Mouse (Mus musculus) cerebellum, adult 2 months (tissue): ENCODE data around the gene Aven. TPM values are rescaled to one million over a fixed set of nuclear protein-coding genes. Genes with fewer than 3 reads are reported as not detected.
"Not testable (repeated sequence)": the region's sequence is repeated elsewhere in the genome, so short reads cannot be mapped to it uniquely, and the experiment has no call there.

Source experiments
- DNase-seq, 2 experiments: peaks; one replicate each; pipeline ENCODE4 v3.0.0; 2021
- H3K27ac ChIP-seq: fragments of 200-500 bp; 2 replicates; pipeline ENCODE4 v1.5.1; 2012; ENCODE audit warnings: low read length, control low read depth, inconsistent platforms; ENCODE audit not compliant: insufficient read depth
- H3K27me3 ChIP-seq: fragments of 200-500 bp; 2 replicates; pipeline ENCODE4 v1.6.1; 2012; ENCODE audit warnings: inconsistent platforms, mild to moderate bottlenecking, low read length, moderate library complexity; ENCODE audit not compliant: control insufficient read depth, insufficient read depth
- H3K4me1 ChIP-seq: fragments of 200-500 bp; 2 replicates; pipeline ENCODE4 v1.6.1; 2011; ENCODE audit warnings: low read length; ENCODE audit not compliant: control insufficient read depth, insufficient read depth
- H3K4me3 ChIP-seq: fragments of 200-500 bp; replicated peaks from 2 replicates; pipeline ENCODE3; 2011; ENCODE audit warnings: mild to moderate bottlenecking, low read depth, low read length, control low read depth; ENCODE audit not compliant: insufficient read depth
- CTCF ChIP-seq: fragments of 200-500 bp; IDR thresholded peaks from 2 replicates; pipeline ENCODE4 v1.5.1; 2011; ENCODE audit warnings: low read depth, mild to moderate bottlenecking, control low read depth, low read length, moderate library complexity, borderline replicate concordance; ENCODE audit not compliant: insufficient read depth
- POLR2A ChIP-seq: fragments of 200-500 bp; IDR thresholded peaks from 2 replicates; pipeline ENCODE4 v1.6.1; 2011; ENCODE audit warnings: low read length, control low read depth, borderline replicate concordance; ENCODE audit not compliant: insufficient read depth
- WGBS: fragments of 180-500 bp; shearing (Covaris S2); methylation state at CpG from one replicate; pipeline ENCODE4 v1.1.7; 2018; 5-methylcytosine and 5-hydroxymethylcytosine counted together
- polyA plus RNA-seq: library from polyadenylated mRNA; depleted of rRNA; stranded (reverse); fragments of >200 nt; gene quantifications from 2 replicates; pipeline ENCODE4 v1.2.3, GENCODE M21; 2012; rRNA removed

Aven gene
- polyA plus RNA-seq, result 14.6 and 19.1 TPM in 2 replicates

- Histone ChIP-seq H3K27me3 (no peaks in the 10 kb centered on the region), H3K4me3 (peak within 1 kb of the TSS; percentile 91), H3K27ac (peak within 1 kb of the TSS; percentile 73), H3K4me1 (no peaks in the 10 kb centered on the region; the same call in 1 of the 2 replicates)
- TF ChIP-seq CTCF, result no peak
- TF ChIP-seq POLR2A, result peak; percentile 60
- peak; percentile 89 to 92 for DNase-seq
- under 1% methylated on average over 78 of the region's 87 CpGs for WGBS
Measured at GRCm38 (mm10) chr2:112492856-112493538, at the start of gene Aven. Gene Aven (plus strand): TSS chr2:112492964.

- no peak overlapping the region for H3K27ac ChIP-seq
- TF ChIP-seq CTCF (no peak), POLR2A (no peak)
- H3K27me3 ChIP-seq, result no peaks in the 10 kb centered on the region
- WGBS, result 56% methylated on average over 2 of the region's 2 CpGs
- H3K4me1 ChIP-seq, result no peaks in the 10 kb centered on the region
- no peak for DNase-seq
- no peak overlapping the region for H3K4me3 ChIP-seq
Measured at GRCm38 (mm10) chr2:112443491-112443890, 49.3 kb upstream of the Aven start.

DNA sequence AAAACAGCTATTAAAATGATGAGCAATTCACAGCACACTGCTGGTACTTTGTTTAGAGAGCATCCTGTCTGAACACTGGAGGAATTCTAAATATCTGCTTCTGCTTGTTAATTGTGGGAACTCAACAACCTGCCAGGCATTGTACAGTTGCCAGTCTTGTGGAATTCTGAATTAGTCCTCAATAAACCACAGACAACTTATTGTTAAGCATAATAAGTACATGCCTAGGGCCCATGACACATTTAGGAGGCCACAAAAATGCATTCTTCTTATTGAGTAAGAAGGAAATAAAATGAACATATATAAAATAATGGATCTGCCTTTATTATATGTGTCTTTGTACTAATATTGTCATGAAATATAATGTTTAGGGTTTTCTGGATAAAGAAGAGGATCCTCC, 47.3 kb upstream of the Aven start:
- Histone ChIP-seq H3K27me3 (no peaks in the 10 kb centered on the region), H3K4me3 (no peak overlapping the region), H3K4me1 (no peaks in the 10 kb centered on the region), H3K27ac (no peak overlapping the region)
- no peak for DNase-seq
- TF ChIP-seq CTCF, result no peak
- no peak for TF ChIP-seq POLR2A

DNA sequence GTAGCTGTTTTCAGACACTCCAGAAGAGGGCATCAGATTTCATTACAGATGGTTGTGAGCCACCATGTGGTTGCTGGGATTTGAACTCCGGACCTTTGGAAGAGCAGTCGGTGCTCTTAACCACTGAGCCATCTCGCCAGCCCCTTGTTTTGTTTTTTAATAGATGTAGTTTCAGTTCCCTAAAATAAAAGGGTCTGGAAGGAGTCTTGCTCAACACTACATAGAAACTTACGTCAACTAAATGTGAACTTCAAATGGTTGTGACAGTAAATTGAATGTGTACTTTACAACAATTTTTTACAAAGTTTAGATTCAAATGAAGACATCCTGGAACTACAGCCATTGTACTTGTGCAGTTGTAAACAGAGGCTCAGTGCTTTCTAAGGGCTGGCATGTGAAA, 44.7 kb upstream of the Aven start:
- not testable (repeated sequence) for DNase-seq
- WGBS, result 70% methylated on average over 4 of the region's 4 CpGs

DNA sequence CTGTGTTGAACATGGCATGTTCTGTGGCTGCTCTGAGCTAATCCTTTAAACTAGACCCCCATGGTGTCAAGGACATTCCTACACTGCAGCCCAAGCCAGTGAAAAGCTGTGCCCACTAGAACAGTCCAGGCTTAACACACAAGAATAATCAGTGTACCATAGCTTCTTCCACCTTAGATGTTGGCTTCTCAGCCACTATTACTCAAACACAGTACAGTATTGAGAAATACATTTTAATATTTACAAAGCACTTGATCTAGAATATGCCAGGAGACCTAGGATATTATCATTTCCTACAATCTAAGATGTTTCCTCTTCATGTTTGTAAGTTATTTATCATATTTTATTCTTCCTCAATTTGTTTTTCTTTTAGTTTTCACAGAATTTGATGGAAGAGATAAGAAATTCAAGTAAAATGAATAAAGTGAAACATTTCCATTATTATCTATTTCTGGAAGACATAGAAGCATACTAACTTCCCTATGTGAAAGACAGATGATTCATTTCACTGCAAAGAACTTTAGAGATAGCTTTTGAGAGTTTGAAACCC, 44.2 kb upstream of the Aven start:
- Histone ChIP-seq H3K27ac (no peak overlapping the region), H3K4me3 (no peak overlapping the region), H3K27me3 (no peaks in the 10 kb centered on the region), H3K4me1 (no peaks in the 10 kb centered on the region)
- no peak for DNase-seq
- TF ChIP-seq CTCF, result no peak

More for the DNA sequence above, 44.7 kb upstream of the Aven start:
- H3K27me3 ChIP-seq, H3K4me3 ChIP-seq, H3K27ac ChIP-seq, H3K4me1 ChIP-seq: not testable (repeated sequence)

DNA sequence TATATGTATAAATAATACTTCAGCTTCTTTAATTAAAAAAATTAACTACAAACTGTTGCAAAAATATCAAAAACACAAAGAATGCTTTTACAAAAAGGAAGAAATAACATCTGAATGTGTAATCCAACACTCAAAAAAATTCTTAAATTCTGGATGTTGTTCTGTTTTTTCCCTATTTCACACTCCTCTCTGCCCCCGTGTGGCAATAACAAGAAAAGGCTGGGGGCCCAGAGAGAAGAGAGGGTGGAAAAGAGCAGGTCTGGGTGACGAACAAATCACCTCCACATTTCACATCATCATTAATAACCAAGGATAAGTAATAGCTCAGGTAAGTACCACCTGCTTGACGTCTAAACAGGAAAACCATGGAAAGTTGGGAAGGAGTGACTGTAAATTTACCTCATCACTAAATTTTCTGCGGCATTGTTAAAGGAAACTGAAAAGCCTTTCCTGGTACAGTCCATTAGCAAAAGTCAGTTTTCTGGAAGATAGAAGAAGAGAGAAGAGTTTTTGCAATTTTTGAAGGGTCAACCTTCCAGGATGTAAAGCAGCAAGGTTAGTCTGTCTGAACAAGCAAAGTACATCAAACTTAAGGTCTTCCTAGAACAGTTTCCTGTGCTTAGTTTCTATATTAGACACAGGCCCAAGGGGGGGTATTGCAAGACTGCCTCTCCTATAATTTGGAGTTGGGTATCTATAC, 43.0 kb upstream of the Aven start:
- H3K4me1 ChIP-seq, result no peaks in the 10 kb centered on the region
- DNase-seq, result no peak
- no peaks in the 10 kb centered on the region for H3K27me3 ChIP-seq
- WGBS, result 32% methylated on average over 4 of the region's 4 CpGs
- TF ChIP-seq CTCF (peak; percentile 24; the same call in 1 of the 2 replicates), POLR2A (no peak)
- H3K4me3 ChIP-seq, result no peak overlapping the region
- H3K27ac ChIP-seq, result no peak overlapping the region

DNA sequence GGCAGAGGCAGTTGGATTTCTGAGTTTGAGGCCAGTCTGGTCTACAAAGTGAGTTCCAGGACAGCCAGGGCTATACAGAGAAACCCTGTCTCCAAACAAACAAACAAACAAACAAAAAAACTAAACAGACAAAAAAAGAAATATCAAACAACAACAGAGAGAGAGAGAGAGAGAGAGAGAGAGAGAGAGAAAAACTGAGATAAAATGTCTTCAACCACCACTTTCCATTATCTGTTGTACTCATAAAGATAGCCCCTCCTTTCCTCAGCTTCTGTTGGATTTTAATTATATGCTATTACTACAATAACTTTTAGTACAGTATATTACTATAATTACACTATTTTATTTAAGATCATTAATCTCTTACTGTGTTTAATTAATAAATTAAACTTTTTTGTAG, 40.3 kb upstream of the Aven start:
- H3K4me3 ChIP-seq, H3K27ac ChIP-seq, DNase-seq, H3K27me3 ChIP-seq, H3K4me1 ChIP-seq: not testable (repeated sequence)

DNA sequence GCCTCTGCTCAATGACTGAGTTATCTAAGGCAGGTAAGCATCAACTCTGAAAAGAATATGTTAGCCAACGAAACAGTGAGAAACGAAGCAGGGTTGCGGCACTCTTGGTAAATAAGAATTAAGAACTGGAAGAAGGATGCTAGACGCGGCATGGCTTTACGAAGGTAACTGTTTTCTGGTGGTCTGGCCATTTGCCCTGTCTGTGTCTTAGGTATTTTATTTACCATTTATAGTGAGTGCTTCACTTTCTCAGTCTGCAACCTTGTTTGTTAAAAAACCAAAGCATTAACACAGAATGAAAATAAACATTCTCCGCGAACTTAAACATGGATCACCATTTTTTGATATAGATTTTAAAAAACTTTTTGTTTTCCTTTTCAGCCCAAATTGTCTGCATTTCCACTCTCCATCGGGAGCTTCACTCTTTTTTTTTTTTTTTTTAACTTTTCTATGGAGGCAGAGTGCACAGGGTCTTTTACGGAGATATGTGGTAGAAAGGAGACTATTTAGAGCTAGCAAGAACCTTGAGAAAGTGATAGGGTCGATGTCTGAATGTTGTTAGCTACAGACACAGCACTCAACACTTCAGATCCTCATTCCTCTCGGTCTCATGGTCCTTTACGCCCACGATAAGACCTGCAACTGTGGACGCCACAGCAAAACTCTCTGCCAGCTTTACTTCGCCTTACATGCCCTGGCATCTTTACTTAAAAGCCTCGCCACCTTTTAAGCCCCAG, 38.5 kb upstream of the Aven start:
- Histone ChIP-seq H3K27me3 (no peaks in the 10 kb centered on the region), H3K4me3 (peak overlapping the region; percentile 98), H3K27ac (peak overlapping the region; percentile 52), H3K4me1 (peaks cover 3% of the 10 kb centered on the region; the same call in 1 of the 2 replicates)
- DNase-seq, result no peak
- TF ChIP-seq CTCF, result no peak
- no peak for TF ChIP-seq POLR2A
- WGBS, result 33% methylated on average over 17 of the region's 17 CpGs
